Mouse (Mus musculus): ENCODE data around the gene Gm3286. TPM values are rescaled to one million over a fixed set of nuclear protein-coding genes. Genes with fewer than 3 reads are reported as not detected.
"Not testable (repeated sequence)": the region's sequence is repeated elsewhere in the genome, so short reads cannot be mapped to it uniquely, and the experiment has no call there.

The Gm3286 gene
- not detected in 2 replicates for polyA plus RNA-seq (2015; fragmentation: Nextera tagmentation; extraction: Ambion mirVana)

DNA sequence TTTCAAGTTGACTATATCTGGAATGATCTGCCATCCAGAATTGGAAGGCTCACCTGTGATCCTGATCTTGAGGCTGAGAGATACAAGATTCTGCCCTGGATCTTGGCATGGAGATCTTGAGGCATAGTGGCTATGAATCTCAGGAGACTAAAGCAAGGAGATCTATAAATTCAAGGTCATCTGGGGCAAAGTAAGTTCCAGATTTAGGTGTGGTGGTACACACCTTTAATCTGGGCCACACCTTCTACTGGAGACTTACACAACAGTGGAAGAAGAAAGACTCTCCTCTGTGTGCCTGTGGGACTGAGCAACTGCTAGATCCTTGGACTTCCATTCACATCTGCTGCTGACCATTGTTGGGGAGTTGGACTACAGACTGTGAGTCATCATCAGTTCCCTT is at the start of gene Gm3286:
TSS of gene Gm3286 (plus strand) at position 301 of the 400 bp plus-strand sequence.
- not testable (repeated sequence) for H3K27me3 ChIP-seq; ATAC-seq (replicated peaks; ENCODE audit: low FRiP score); H3K4me2 ChIP-seq; H3K36me3 ChIP-seq; H3K27ac ChIP-seq; H3K9ac ChIP-seq; H3K4me1 ChIP-seq; H3K9me3 ChIP-seq (replicated peaks); H3K4me3 ChIP-seq (replicated peaks)

Other genes starting within 250 kb of the Gm3286 start
- gene Gm10424, start 238.0 kb upstream of the Gm3286 start, polyA plus RNA-seq (2015; fragmentation: Nextera tagmentation; extraction: Ambion mirVana) = not detected in 2 replicates
- gene Gm3259, start 204.8 kb upstream of the Gm3286 start, polyA plus RNA-seq (2015; fragmentation: Nextera tagmentation; extraction: Ambion mirVana) = not detected in 2 replicates
- not detected in 2 replicates for gene D5Ertd577e, start 54.0 kb upstream of the Gm3286 start, polyA plus RNA-seq (2015; fragmentation: Nextera tagmentation; extraction: Ambion mirVana)
- gene Gm7971, start 84.1 kb downstream of the Gm3286 start, polyA plus RNA-seq (2015; fragmentation: Nextera tagmentation; extraction: Ambion mirVana) = not detected in 2 replicates
- not detected in 2 replicates for gene Gm7978, start 225.4 kb downstream of the Gm3286 start, polyA plus RNA-seq (2015; fragmentation: Nextera tagmentation; extraction: Ambion mirVana)
- gene Gm7982, start 231.3 kb downstream of the Gm3286 start, polyA plus RNA-seq (2015; fragmentation: Nextera tagmentation; extraction: Ambion mirVana) = not detected in 2 replicates

Measured in kidney, embryonic 15.5 days (tissue).